Mouse (Mus musculus) spleen, adult 2 months (tissue): ENCODE measurements around the gene Cyp4x1.

Experiments used
- CTCF ChIP-seq: fragments of 200-500 bp; IDR thresholded peaks from 2 replicates; pipeline ENCODE4 v1.5.1; 2011; ENCODE audit warnings: mild to moderate bottlenecking, inconsistent platforms; ENCODE audit not compliant: insufficient read depth, insufficient read length, insufficient replicate concordance; ENCODE audit errors: extremely low read depth
- POLR2A ChIP-seq: fragments of 200-500 bp; IDR thresholded peaks from 2 replicates; pipeline ENCODE4 v1.6.1; 2011; ENCODE audit warnings: low read depth, low read length, inconsistent platforms

DNA sequence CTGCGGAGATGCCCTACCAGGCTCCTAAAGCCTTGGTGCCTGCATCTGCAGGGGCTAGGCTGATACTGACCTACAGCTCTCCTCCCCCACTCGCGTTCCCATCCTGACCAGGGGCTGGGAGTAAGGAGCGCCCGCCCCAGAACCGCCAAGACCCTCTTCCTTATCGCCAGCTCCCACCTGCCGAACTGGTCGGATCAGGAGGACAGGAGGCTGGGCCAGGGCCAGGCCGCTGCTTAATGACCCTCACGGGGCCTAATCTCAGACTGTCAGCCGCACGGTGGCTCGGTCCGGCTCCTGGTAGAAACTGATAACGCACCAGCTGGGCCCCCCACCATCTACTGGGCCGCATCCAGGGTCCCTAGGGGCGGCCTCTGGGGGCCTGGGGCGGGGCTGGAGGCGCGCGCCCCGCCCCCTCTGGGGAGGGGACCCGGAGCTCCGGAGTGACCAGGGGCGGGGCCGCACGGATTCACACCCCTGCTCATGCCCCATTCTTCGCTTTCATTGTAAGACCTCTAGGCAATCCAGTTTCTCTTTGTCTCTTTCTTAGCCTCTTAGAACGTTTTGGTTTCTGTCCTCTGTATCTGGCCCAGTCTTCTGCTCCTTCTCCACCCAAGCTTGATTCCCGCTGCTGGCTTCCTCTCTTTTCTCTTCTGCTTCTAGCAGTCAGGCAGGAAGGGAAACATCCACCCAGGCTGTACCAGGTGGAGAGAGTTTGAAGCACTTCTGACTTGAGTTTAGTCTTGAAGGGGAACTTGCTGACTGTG lies 38.2 kb downstream of the Cyp4x1 start:
- TF ChIP-seq CTCF = no peak
- TF ChIP-seq POLR2A = no peak
